Mouse (Mus musculus) forebrain, embryonic 16.5 days (tissue): ENCODE data around the gene Purb. TPM values are rescaled to one million over a fixed set of nuclear protein-coding genes. Genes with fewer than 3 reads are reported as not detected.

ENCODE experiments used
- ATAC-seq: fragments of 200-750 bp; cut with Nextera tagmentation; 2 replicates; pipeline ENCODE4 v1.8.0; 2017; ENCODE audit warnings: mild to moderate bottlenecking, moderate library complexity
- H3K27ac ChIP-seq: fragments of 300-500 bp; sonication (generic); 2 replicates; pipeline ENCODE4 v1.5.1; 2014; ENCODE audit warnings: low read length, control low read depth
- H3K27me3 ChIP-seq: fragments of 300-500 bp; sonication (generic); replicated peaks from 2 replicates; pipeline ENCODE4 v1.6.1; 2014; ENCODE audit warnings: low read length; ENCODE audit not compliant: control insufficient read depth, insufficient read depth
- H3K36me3 ChIP-seq: fragments of 300-500 bp; sonication (generic); 2 replicates; pipeline ENCODE4 v1.6.1; 2014; ENCODE audit not compliant: control insufficient read depth, insufficient read depth
- H3K4me1 ChIP-seq: fragments of 300-500 bp; sonication (generic); replicated peaks from 2 replicates; pipeline ENCODE4 v1.6.1; 2014; ENCODE audit warnings: low read length; ENCODE audit not compliant: control insufficient read depth, insufficient read depth
- H3K4me2 ChIP-seq: fragments of 300-500 bp; sonication (generic); 2 replicates; pipeline ENCODE4 v1.6.1; 2014; ENCODE audit warnings: mild to moderate bottlenecking, low read length, control low read depth
- H3K4me3 ChIP-seq: fragments of 300-500 bp; sonication (generic); replicated peaks from 2 replicates; pipeline ENCODE4 v1.5.1; 2014; ENCODE audit warnings: mild to moderate bottlenecking, low read length, control low read depth
- H3K9ac ChIP-seq: fragments of 300-500 bp; sonication (generic); replicated peaks from 2 replicates; pipeline ENCODE4 v1.6.1; 2014; ENCODE audit warnings: low read depth, low read length, control low read depth
- H3K9me3 ChIP-seq: fragments of 300-500 bp; sonication (generic); 2 replicates; pipeline ENCODE4 v1.6.1; 2016; ENCODE audit warnings: low read length; ENCODE audit not compliant: control insufficient read depth
- WGBS: fragments of 180-500 bp; shearing (Covaris S2); extraction: QIAGEN DNeasy Blood & Tissue Kit; methylation state at CpG from one replicate; pipeline ENCODE4 v1.1.7; 2014; 5-methylcytosine and 5-hydroxymethylcytosine counted together
- polyA plus RNA-seq: library from polyadenylated mRNA; unstranded; fragments of >200 nt; fragmentation: Nextera tagmentation; extraction: Ambion mirVana; gene quantifications from 2 replicates; pipeline ENCODE4 v1.2.1, GENCODE M21; 2015

The Purb gene
- polyA plus RNA-seq, 1 experiment from 2014 or later = 14.4 TPM

GRCm38 (mm10) chr11:6488041-6488684 is 12.4 kb upstream of the Purb start:
- Histone ChIP-seq H3K27me3 (no peaks in the 10 kb centered on the region), H3K9me3 (no peaks in the 10 kb centered on the region), H3K27ac (no peak overlapping the region), H3K9ac (no peak overlapping the region), H3K36me3 (no peaks in the 10 kb centered on the region), H3K4me1 (no peaks in the 10 kb centered on the region), H3K4me2 (no peak overlapping the region), H3K4me3 (no peak overlapping the region)
- ATAC-seq = no peak
- WGBS = 93% methylated on average over 5 of the region's 5 CpGs

GRCm38 (mm10) chr11:6487496-6487895 is 11.8 kb upstream of the Purb start:
- Histone ChIP-seq H3K27ac (no peak overlapping the region), H3K4me2 (no peak overlapping the region), H3K9me3 (no peaks in the 10 kb centered on the region), H3K4me3 (no peak overlapping the region), H3K4me1 (no peaks in the 10 kb centered on the region), H3K36me3 (no peaks in the 10 kb centered on the region), H3K27me3 (no peaks in the 10 kb centered on the region), H3K9ac (no peak overlapping the region)
- 54% methylated on average over 7 of the region's 7 CpGs for WGBS
- no peak for ATAC-seq

DNA sequence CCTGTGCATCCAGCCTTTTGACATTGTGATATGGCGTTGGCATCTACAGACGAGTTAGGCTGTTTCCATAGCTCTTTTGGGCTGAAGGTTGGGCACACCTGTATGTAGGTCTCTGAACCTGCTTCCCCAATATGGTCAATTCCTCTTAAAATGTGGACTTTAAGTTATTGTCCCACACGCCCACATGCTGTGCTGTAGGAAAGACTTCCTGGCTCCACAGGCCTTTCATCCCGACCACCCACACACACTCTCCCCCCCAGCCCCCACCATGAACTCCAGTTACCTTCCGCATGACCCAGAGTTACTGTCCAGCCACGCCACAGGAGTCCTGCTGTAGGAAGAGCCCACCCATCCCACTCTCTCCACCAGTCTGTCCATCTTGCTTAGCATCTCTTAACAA is 11.2 kb upstream of the Purb start:
- no peaks in the 10 kb centered on the region for H3K27me3 ChIP-seq
- no peaks in the 10 kb centered on the region for H3K4me1 ChIP-seq
- no peak overlapping the region for H3K4me3 ChIP-seq
- no peak overlapping the region for H3K4me2 ChIP-seq
- no peak for ATAC-seq
- H3K9me3 ChIP-seq = no peaks in the 10 kb centered on the region
- no peaks in the 10 kb centered on the region for H3K36me3 ChIP-seq
- H3K9ac ChIP-seq = no peak overlapping the region
- H3K27ac ChIP-seq = no peak overlapping the region
- 73% methylated on average over 6 of the region's 6 CpGs for WGBS

DNA sequence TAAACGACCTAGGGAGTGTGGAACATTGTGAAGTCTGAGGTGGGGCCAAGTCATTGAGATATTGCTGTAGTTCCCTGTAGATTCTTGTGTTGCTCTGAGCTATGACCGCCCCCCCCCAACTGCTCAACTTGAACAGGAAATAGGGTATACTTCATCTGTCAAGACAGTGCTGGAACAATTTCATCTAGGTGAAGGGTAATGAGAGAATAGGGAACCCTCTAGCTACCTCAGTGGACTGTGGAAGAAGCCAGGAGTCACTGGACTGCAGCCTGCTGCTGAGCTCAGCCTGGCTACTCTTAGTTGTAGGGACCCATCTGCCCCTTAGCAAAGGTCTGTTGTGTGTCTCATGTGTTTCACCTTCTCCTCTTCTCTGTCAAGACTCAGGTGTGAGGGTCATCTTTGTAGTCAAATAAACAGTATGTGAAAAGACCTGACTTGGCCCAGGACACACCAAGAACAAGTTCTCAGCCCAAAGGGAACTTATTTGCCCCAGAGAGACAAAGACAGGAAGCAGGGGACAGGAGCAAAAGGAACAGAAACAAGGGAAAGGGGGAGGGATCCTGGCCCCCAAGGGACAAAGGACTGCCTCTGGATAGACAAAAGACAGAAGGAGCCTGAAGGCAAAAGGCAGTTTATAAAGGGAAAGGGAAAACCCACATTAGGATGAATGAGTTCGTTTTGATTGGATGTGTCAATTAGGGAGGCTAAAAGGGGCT is 8.7 kb upstream of the Purb start:
- no peak overlapping the region for H3K27ac ChIP-seq
- no peaks in the 10 kb centered on the region for H3K36me3 ChIP-seq
- 51% methylated on average over 3 of the region's 3 CpGs for WGBS
- ATAC-seq = no peak
- no peak overlapping the region for H3K4me3 ChIP-seq
- no peaks in the 10 kb centered on the region for H3K4me1 ChIP-seq
- no peaks in the 10 kb centered on the region for H3K27me3 ChIP-seq
- no peak overlapping the region for H3K9ac ChIP-seq
- no peak overlapping the region for H3K4me2 ChIP-seq
- H3K9me3 ChIP-seq = no peaks in the 10 kb centered on the region

DNA sequence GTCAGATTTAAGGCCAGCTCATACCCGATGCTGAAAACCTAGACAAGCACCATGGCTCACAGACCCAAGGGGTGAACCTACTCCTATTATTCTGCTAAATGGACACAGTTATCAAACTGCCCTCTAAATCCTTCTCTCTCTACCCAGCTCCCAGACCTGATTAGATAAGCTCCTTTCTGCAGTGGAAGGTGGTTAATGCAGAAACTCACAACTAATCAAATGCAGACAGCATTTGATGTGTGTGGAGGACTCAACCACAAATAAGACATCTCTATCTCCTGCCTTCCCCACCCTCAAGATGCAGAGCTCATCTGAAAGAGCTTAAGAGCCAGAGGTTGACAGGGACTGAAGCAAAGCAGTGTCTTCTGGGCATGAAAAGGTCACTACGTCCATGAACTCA is 7.4 kb upstream of the Purb start:
- 89% methylated on average over 2 of the region's 2 CpGs for WGBS
- Histone ChIP-seq H3K4me3 (no peak overlapping the region), H3K4me2 (no peak overlapping the region), H3K27ac (no peak overlapping the region), H3K27me3 (no peaks in the 10 kb centered on the region), H3K9me3 (no peaks in the 10 kb centered on the region), H3K36me3 (no peaks in the 10 kb centered on the region), H3K4me1 (no peaks in the 10 kb centered on the region), H3K9ac (no peak overlapping the region)
- no peak for ATAC-seq

GRCm38 (mm10) chr11:6481669-6482185 is 6.0 kb upstream of the Purb start:
- no peak overlapping the region for H3K4me2 ChIP-seq
- no peaks in the 10 kb centered on the region for H3K4me1 ChIP-seq
- 70% methylated on average over 6 of the region's 6 CpGs for WGBS
- H3K27ac ChIP-seq = no peak overlapping the region
- no peak for ATAC-seq
- no peaks in the 10 kb centered on the region for H3K9me3 ChIP-seq
- no peaks in the 10 kb centered on the region for H3K36me3 ChIP-seq
- H3K27me3 ChIP-seq = no peaks in the 10 kb centered on the region
- no peak overlapping the region for H3K4me3 ChIP-seq
- H3K9ac ChIP-seq = no peak overlapping the region

DNA sequence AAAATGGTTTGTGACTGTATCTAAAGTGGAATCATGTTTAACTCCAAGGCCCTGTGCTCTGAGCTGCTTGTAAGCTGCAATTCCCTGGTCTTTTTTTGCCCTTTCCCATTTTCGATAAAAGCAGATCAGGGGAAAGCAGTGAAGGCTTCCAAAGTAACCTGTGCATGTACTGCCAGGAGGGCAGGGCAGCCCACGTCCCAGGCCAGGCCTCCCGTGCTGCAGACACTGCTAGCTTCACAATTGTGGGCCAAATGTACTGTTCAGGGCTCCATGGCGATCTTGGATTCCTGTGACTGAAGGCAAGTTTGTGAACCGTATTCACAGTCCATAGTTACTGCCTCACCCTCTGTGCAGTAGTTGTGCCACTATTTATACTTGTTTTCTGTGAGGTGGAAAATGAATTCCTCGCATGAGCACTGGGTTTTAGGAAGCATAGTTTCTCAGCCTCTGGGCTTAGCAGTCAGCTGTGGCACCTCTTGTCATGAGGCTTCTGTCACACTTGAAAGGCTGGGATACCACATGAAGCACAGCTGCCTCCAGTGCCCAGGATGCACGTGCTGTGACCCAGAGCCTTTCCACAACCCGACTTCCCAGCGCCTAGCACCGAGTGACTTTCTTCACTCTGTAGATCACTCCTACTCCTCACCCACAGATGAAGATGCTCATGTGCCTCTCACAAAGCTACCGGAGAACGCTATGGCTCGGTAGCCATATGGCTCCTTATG is 5.1 kb upstream of the Purb start:
- no peak for ATAC-seq
- no peaks in the 10 kb centered on the region for H3K4me1 ChIP-seq
- no peaks in the 10 kb centered on the region for H3K9me3 ChIP-seq
- H3K4me2 ChIP-seq = no peak overlapping the region
- no peaks in the 10 kb centered on the region for H3K27me3 ChIP-seq
- H3K4me3 ChIP-seq = no peak overlapping the region
- no peaks in the 10 kb centered on the region for H3K36me3 ChIP-seq
- H3K9ac ChIP-seq = no peak overlapping the region
- no peak overlapping the region for H3K27ac ChIP-seq
- WGBS = 81% methylated on average over 13 of the region's 13 CpGs

DNA sequence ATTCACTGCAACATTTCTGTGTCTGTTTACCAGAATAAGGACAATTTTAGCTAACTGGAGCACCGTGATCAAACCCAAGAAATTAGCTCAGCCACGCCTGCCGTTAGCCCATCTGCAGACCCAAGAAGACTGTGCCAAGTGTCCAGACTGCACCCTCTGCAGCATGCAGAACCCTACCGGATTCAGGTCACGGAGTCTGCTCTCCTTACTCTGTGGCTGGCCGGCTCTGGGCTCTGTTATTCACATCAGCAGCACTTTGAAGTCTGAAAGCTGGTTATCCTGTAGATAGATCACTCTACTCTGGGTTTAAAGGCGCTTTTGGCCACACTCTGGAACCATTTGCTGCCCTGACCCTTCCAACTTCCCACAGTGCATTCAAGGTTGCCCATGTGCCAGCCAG is 4.5 kb upstream of the Purb start:
- Histone ChIP-seq H3K36me3 (no peaks in the 10 kb centered on the region), H3K9ac (no peak overlapping the region), H3K9me3 (no peaks in the 10 kb centered on the region), H3K4me3 (no peak overlapping the region), H3K4me1 (no peaks in the 10 kb centered on the region), H3K4me2 (no peak overlapping the region), H3K27me3 (no peaks in the 10 kb centered on the region), H3K27ac (no peak overlapping the region)
- WGBS = 76% methylated on average over 7 of the region's 7 CpGs
- ATAC-seq = no peak

DNA sequence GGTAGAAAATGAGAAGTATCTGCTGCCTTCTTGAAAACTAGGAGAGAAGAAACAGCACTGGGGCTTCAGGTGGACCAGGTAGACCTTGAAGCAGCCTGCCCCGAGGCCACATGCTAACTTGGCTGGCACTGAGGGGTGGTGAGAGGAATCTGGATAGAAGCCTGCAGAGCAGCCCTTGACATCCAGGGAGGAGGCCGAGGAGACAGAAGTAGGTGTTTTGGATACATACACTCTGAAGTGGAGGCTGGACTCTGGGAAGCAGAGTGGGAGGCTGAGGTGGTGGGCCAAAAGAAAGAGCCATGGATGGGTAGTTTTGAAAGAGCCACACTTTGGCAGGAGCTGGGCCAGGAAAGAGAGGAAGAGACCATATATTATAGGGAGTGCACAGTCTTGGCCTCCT is 3.5 kb upstream of the Purb start:
- Histone ChIP-seq H3K9ac (no peak overlapping the region), H3K27me3 (no peaks in the 10 kb centered on the region), H3K36me3 (no peaks in the 10 kb centered on the region), H3K9me3 (no peaks in the 10 kb centered on the region), H3K4me1 (peaks cover 3% of the 10 kb centered on the region), H3K4me3 (no peak overlapping the region), H3K27ac (no peak overlapping the region), H3K4me2 (no peak overlapping the region)
- ATAC-seq = no peak
- 77% methylated on average over 2 of the region's 2 CpGs for WGBS
